Mouse (Mus musculus): ENCODE results near the gene Hipk2. TPM values are rescaled to one million over a fixed set of nuclear protein-coding genes. Genes with fewer than 3 reads are reported as not detected.

Gene Hipk2
- total RNA-seq, 2 experiments from 2014 or later, result 60.4 to 62.3 TPM

DNA sequence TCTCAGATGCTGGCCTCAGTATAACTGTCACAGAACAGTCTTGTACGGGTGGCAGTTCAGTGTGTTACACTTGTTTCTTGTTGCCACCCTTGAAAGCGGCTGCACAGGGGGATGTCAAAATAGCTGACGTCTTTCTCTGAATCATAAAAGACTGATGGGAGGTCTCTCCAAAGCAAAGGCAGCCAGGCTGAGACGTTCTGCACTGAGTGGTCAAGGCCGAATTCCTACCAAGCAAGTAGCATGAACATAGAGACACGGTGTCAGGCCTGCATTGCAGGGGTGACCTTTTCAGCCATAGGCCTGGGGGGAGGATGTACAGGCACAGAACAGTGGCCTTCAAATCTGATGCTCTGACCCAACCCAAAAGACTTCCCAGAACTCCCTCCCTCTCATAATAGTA, 30.0 kb upstream of the Hipk2 start:
- DNase-seq (ENCODE audit: low spot score in 2 of 2), result no peak

DNA sequence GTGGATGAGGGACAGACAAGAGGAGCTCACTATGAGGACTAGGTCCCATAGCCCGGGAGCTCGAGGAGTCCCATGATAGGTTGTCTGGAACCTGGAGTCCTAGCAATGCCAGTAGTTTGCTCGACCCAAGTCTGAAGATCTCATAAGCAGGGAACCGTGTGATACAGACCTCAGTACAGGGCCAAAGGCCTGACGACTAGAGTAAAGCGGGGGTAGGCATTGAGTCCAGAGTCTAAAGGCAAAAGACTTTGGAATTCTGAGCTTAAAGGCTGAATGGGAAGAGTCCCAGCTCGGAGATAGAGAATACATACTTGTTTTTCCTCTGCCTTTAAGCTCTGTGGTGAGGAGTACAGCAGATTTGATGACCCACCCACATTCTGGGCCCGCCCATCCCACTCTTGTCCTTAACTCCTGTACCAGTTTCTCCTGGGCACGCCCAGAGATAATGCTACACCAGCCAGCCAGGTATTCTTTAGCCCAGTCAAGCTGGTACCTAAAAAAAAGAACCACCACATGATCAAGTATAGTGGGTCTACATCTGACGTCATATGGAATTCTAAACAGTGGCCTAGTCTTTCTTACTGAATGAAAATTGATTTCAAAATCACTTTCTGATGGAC, 27.0 kb upstream of the Hipk2 start:
- DNase-seq (ENCODE audit: low spot score in 2 of 2), result no peak

DNA sequence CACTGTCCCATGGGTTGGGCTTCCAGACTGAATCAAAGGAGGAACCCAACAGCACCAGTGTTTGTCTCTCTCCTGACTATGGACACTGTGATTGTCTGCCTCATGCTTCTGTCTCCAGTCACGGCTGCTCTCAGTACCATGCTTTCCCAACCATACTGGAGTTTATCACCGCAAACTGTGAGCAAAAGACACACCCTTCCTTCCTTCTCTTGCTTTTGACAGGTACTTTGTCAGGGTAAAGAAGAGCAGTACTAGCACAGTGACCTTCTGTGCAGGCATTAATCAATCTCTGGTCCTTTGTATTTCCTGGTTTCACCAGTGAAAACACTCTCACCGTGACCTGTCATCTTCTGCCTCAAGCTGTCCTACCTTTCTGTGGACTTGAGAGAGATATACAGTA, 25.7 kb upstream of the Hipk2 start:
- no peak for DNase-seq (ENCODE audit: low spot score in 2 of 2)

DNA sequence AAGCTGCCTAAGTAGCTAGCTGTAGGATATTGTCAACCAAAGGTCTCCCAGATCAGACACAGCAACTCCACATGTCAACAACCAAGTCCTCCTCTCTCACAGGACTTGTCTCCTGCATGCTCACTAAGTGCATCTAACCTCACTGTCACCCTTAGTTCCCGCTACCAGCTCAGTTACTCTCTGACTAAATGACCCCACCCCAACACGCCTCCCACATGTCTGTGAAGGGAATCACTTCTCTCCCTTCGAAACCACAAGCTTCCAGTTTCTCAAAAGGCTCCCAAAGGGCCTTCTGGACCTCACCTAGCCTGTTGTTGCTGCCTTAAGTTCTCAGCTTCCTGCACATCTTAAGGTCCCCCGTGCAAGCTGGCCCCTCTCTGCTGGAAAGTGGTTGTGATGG, 25.2 kb upstream of the Hipk2 start:
- DNase-seq (ENCODE audit: low spot score in 2 of 2), result no peak

- DNase-seq (ENCODE audit: low spot score in 2 of 2), result no peak
These were observed 24.6 kb upstream of the Hipk2 start for GRCm38 (mm10) chr6:38900479-38901126.

GRCm38 (mm10) chr6:38900073-38900472, 24.1 kb upstream of the Hipk2 start:
- no peak for DNase-seq (ENCODE audit: low spot score in 2 of 2)

DNA sequence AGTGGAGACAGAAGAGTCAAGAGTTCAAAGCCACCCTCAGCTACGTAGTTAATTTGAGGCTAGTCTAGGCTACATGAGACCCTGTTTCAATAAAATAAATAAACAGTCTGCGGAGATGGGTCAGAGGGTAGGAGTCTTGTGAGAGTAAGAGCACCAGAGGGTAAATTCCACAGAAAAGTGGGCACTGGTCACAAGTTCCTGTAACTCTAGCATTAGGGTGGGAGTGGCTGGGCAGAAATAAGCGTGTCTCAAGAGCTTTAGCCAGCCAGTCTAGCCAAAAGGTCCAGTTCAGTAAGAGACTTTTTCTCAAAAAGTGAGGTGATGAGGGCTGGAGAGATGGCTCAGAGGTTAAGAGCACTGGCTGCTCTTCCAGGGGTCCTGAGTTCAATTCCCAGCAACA, 17.6 kb upstream of the Hipk2 start:
- no peak for DNase-seq (ENCODE audit: low spot score in 2 of 2)

DNA sequence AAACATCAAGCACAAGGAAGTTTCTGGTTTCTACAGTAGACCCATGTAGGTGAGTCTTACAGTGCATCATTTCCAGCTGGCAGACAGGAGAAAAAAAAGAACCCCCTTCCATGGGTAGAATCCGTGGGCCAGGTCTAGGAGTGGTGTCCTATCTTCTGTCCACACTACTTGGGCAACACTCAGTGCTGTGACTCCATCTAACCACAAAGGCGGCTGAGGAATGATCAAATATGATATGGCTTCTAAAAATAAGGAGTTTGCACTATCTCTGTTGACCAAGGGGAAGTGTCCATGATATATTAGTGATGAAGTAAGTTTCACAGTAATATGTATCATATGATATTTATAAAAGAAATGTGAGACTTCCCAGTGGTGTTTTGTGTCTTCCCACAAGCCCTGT, 16.1 kb upstream of the Hipk2 start:
- DNase-seq (ENCODE audit: low spot score in 2 of 2), result no peak

DNA sequence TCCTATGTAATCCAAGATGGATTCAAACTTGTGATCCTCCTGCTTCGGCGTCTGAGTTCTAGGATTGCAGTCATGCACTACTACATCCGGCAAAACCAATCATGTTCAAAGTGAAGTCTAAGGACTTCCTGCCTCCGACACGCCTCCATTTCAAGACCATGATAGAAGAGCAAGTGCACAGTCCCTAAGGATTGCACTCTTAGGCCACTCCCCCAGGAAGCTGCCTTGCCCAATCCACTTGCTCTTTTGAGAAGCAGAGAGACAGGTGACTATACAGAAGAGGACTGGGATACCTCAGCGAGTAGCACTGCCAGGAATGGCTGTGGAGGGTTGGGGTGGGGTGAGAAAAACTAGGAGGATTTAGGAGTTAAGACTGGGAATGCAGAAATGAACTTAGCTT, 13.2 kb upstream of the Hipk2 start:
- no peak for DNase-seq (ENCODE audit: low spot score in 2 of 2)

DNA sequence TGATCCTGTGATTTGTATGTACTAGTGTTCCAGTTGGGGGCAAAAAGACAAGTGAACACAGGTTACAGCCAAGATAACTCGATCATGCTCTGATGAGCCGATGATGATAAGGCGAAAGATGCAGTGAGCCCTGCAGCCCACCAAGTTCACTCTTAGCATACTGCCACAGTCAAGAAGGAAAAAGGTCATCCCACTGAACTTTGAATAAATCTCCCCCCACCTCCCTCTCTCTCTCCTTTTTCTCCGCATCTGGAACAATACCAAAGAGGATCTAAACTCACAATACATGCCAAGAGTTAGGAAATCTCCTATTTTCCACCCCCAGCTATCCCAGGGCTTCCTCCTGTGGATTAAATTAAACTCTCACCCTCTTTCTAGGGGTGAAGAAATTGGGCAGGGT, 11.5 kb upstream of the Hipk2 start:
- no peak for DNase-seq (ENCODE audit: low spot score in 2 of 2)

DNA sequence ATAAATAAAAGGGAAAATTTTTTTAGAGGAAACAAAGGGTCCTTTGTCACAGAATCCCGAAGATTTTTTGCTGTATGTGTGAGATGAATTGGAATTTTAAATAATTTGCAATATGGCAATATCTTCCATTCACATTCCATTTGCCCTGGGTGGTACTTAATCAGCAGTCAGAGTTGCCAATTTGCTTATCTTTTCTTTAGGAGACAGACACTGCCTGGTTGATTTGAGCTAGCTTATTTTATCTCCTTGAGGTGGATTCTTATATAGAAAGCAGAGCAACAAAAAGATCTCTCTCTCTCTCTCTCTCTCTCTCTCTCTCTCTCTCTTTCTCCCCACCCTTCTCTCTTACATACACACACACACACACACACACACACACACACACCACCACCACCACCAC, 9.2 kb upstream of the Hipk2 start:
- DNase-seq (ENCODE audit: low spot score in 2 of 2), result no peak

GRCm38 (mm10) chr6:38884482-38884881, 8.5 kb upstream of the Hipk2 start:
- no peak for DNase-seq (ENCODE audit: low spot score in 2 of 2)

DNA sequence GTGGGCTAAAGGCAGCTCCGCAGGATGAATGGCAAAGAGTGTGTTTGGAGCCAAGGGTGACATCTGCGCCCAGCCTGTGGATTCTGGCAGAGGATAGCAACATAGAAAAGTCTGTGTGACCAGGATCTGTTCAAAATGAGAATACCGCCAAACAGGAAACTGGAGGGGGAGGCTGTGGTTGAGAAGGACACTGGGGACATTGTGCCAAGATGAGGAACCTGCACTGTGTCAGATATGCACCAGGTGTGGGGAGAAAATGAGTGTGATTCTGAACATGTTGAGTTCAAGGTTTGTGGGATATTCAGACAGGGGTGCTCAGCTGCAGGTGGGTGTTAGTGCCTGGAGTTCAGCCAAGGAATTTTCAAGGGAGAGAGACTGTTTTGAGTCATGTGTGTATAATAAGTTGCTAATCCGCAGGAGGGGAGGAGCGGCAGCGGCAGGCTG, 6.8 kb upstream of the Hipk2 start:
- DNase-seq (ENCODE audit: low spot score in 2 of 2), result peak; percentile 17 to 33

DNA sequence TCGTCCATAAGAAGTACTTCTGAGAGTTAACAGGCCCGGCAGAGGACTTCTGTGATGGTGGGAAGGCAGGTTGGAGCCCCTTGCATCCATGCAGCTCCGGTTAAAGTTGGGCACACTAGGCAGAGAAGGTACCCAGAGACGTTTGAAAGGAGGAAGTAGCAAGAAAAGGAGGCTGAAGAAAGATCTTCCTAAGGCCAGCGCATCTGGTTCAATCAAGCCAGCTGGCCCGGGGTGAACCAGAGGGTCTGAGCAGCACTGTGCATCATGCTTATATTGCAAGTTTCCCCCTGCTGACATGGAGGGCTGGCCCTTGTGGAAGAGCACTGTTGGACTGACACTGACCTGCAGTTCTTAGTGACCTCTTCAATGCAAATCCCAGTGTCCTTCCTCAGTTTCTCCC, 6.0 kb upstream of the Hipk2 start:
- no peak for DNase-seq (ENCODE audit: low spot score in 2 of 2)

DNA sequence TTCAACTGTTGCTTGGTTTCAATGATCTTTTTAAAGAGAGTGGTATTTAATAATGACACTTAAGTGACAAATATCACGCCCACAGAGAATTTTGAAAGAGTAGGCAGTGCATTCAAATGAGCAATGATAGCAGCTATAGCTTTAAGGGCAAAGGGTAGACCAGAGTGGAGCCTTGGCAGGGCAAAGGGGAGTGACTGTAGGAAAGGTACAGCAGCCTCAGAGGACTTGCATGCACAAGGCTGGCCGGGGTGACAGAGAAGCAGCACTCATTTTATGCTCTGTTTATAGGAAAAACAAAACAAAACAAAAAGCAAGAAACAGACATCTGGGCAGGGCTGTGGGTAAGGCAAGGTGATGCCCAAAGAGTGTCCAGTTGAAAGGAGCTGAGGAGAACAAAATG, 5.5 kb upstream of the Hipk2 start:
- DNase-seq (ENCODE audit: low spot score in 2 of 2), result no peak

DNA sequence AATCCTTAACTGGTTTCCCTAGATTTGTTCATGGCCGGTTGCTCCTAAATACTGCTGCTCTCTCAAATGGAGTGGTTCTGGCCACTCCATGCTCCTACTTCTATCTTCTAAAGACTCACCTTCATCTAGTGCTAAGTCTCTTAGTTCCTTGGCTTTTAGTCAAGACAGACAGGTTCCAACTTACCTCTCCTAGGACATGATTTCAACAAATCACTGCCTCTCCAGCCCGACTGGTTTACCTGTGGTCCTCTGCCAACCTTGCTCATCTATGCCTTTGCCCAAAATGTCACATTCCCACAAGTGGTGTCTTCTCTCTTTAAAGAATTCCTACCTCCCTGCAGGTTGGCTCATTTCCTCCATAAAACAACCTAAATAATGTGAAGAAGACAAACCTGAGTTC, 1.7 kb upstream of the Hipk2 start:
- DNase-seq (ENCODE audit: low spot score in 2 of 2), result no peak

DNA sequence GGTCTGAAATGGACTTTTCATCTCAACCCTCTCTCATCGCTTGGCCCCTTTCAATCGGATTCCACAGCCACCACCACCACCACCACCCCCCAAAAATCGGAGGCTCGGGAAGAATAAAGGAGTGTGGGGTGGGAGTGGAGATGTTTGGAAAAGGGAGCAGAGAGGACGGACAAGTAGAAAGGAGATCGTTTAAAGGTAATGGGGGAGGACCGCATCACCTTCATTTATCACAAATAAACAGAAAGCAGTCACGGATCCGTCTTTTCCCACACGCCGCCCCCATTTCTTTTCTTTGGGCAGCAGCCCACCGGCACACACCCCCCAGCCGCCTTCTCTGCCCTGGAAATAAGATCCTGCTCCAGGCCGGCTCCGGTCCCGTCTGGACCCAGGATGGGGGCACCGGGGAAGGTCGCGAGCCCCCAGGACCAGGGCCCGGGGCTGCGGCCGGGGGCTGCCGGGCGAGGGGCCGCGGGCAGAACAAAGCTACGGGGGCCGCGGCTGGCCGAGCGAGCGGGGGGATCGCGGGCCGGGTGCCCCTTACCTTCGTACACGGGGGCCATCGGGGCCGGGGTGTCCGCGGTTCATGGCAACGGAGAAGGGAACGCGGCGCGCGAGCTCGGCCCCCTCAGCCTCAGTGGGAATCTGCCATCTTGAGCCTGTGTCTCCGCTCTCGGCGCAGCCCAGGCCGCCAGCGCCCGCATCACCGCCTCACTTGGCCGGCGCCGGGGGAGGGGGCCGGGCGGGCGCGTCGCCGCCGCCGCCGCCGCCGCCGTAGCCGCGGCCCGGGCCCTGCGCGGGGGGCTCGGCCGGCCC, 501 bp downstream of the Hipk2 start, which contains the start of gene Tbxas1:
Gene Tbxas1 (plus strand): TSS at position 147 of the 813 bp plus-strand sequence.
- DNase-seq (ENCODE audit: low spot score in 2 of 2), result peak; percentile 36 to 45

DNA sequence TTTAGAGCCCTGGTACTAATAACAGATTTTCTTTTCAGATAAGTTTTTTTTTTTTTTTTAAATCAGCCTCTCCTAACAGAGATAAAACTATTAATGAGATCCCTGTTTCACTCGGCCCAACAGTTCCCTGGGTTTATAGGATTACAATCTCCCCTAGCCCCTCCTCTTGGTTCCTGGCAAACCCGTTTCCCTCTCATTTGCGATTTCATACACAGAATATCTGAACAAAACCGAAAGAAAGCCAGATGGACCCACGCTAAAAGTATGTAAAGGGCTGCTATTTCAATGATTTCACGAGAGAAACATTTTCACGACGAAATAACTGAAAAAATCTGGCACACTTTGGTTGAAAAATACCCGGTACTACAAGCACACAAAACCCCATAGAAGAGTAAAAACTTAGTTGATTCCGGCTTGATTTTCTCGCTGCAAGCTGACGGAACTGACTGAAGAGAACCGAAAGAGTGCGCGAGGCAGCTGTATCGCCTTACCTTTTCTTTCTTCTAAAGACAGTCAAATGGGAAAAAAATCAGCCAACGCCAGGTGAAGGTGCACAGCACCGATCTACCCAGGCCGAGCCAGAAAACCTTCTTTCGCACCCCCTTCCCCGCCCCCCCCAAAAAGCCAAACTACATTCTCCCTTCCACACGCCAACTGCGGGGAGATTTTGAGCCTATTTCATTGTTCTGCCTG, 1.3 kb downstream of the Hipk2 start:
- peak; percentile 20 to 26 for DNase-seq (ENCODE audit: low spot score in 2 of 2)

- DNase-seq (ENCODE audit: low spot score in 2 of 2), result peak; percentile 71 to 80
These were observed 1.9 kb downstream of the Hipk2 start for GRCm38 (mm10) chr6:38874035-38874434.

- no peak for DNase-seq (ENCODE audit: low spot score in 2 of 2)
These were observed 2.6 kb downstream of the Hipk2 start for GRCm38 (mm10) chr6:38873316-38873715.

GRCm38 (mm10) chr6:38871051-38871450, 4.9 kb downstream of the Hipk2 start:
- DNase-seq (ENCODE audit: low spot score in 2 of 2), result no peak

GRCm38 (mm10) chr6:38870070-38870469, 5.9 kb downstream of the Hipk2 start:
- no peak for DNase-seq (ENCODE audit: low spot score in 2 of 2)

Measured in layer of hippocampus, postnatal 14 days (tissue).